Mouse (Mus musculus) E14TG2a.4 (cell line): ENCODE data around the gene Olfr98.

Experiments
- CTCF ChIP-seq: conservative IDR thresholded peaks from 2 replicates; pipeline ENCODE4 v1.5.1; 2014; ENCODE audit warnings: low read length
- NANOG ChIP-seq: IDR thresholded peaks from 2 replicates; pipeline ENCODE4 v1.6.1; 2014; ENCODE audit warnings: borderline replicate concordance, low read length, mixed read lengths
- POU5F1 ChIP-seq: IDR thresholded peaks from 2 replicates; pipeline ENCODE4 v1.6.1; 2014; ENCODE audit warnings: low read length, borderline replicate concordance

- no peak for TF ChIP-seq CTCF
- TF ChIP-seq NANOG = no peak
- TF ChIP-seq POU5F1 = no peak
Measured at GRCm38 (mm10) chr17:37310146-37310699, 46.7 kb upstream of the Olfr98 start.
